Mouse (Mus musculus): Measurements from ENCODE around the gene Ankrd12.
"Not testable (repeated sequence)": the region's sequence is repeated elsewhere in the genome, so short reads cannot be mapped to it uniquely, and the experiment has no call there.

Ankrd12 gene

GRCm38 (mm10) chr17:66077437-66077850 lies 555 bp upstream of the Ankrd12 start:
- DNase-seq = no peak

- DNase-seq = peak; percentile 44
These were observed 538 bp downstream of the Ankrd12 start for GRCm38 (mm10) chr17:66076174-66076927.

DNA sequence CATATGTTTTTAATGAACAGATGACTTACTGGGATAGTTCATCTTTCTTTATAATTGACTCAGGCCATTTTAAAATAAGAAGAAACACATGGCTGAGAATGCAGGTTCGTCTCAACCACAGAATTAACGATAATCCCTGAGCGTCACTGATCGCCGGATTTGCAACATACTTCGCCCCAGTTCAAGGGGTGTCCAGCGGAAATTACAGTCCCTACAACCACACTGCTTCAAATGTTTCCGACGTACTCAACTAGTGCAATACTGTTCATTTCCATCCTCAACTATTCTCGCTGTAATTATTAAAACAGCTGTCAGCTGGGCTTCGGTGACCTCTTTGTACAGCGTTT lies 1.1 kb downstream of the Ankrd12 start:
- peak; percentile 31 for DNase-seq

GRCm38 (mm10) chr17:66073971-66074370 lies 2.9 kb downstream of the Ankrd12 start:
- DNase-seq = no peak

- DNase-seq = not testable (repeated sequence)
These were observed 7.9 kb downstream of the Ankrd12 start for GRCm38 (mm10) chr17:66069036-66069435.

GRCm38 (mm10) chr17:66065115-66065514 lies 11.8 kb downstream of the Ankrd12 start:
- no peak for DNase-seq

DNA sequence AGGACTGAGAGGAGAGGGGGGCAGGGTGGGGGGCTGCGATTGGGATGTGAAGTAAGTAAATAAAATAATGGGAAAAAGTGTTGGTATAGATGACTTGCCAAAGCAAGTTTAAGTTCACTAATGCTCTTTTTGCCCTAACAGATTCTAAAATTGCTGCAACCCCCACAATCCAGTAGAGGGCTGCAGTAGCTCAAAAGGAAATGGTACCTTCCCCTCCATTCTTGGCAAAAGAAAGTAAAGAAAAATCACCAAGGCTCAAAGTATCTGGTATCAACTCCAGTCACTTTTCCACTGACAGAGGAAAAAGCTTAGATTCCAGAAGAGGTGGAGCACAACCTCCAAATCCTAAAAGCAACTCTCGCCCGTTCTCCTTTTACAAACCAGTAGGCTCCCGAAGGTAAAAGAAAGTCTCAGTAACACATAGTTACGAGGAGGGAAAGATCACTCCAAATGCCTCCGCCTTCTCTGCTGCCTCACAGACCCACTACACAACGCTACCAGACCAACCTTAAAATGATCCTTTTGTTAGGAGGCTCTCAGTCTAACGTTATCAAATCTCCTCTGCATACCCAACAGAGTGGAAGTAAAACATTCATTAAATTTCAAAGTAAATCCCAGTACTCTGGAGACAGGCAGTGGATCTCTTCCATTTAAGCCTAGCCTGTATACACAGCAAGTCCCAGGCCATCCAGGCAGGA lies 15.5 kb downstream of the Ankrd12 start:
- DNase-seq = peak; percentile 14

GRCm38 (mm10) chr17:66058160-66058559 lies 18.7 kb downstream of the Ankrd12 start:
- DNase-seq = no peak

DNA sequence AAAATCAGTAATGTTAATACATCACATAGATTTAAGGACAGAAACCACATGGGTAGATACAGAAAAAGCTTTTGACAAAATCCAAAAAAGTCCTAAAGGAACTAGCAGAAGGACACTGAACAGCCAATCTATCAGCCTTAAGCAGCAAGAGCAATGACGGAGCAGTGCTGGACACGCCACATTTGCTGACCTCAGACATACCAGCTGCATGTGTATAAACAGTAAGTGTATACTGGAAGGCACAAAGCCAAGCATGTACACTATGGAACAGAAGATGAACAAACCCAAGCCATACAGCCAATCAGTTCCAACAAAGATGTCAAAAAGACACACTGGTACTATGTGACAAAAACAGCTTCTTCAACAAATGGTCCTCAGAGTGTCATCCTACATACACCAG lies 19.7 kb downstream of the Ankrd12 start:
- DNase-seq = no peak

DNA sequence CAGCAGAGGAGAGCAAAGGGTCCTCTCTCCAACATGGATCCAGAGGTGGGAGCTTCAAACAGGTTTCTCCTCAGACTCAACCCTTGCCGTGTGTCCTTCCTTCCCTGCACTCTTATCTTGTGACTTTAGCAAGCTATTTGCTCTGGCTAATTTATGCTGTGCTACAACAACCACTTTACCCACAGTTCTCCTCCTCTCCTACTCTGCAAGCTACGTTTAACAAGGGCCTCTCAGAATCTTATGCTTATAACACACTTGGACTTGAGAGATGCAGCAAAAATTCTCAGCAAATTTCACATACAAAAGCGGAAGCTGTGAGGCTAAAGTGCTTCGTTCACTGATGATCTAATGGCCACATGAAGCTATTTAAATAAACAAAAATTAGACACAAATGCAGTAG lies 23.5 kb downstream of the Ankrd12 start:
- DNase-seq = peak; percentile 12

DNA sequence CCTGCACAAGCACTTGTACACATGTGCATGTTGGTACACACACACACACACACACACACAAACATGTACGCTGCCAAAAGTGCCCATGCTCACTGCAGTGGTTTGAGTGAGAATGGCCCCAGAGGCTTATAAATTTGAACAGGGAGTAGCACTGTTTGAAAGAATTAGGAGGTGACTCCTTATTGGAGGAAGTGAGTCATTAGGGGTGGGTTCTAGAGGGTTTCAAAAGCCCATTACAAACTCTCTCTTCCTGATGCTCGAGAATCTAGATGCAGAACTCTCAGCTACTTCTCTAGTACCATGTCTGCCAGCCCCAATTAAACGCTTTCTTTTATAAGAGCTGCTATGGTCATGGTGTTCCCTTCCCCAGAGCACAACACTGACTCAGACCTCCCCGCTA lies 28.1 kb downstream of the Ankrd12 start:
- DNase-seq = no peak

GRCm38 (mm10) chr17:66048199-66048598 lies 28.7 kb downstream of the Ankrd12 start:
- no peak for DNase-seq

GRCm38 (mm10) chr17:66043679-66044078 lies 33.2 kb downstream of the Ankrd12 start:
- not testable (repeated sequence) for DNase-seq

GRCm38 (mm10) chr17:66041020-66041419 lies 35.9 kb downstream of the Ankrd12 start:
- DNase-seq = peak; percentile 7

GRCm38 (mm10) chr17:66033239-66033638 lies 43.6 kb downstream of the Ankrd12 start:
- no peak for DNase-seq

- DNase-seq = no peak
These were observed 44.9 kb downstream of the Ankrd12 start for GRCm38 (mm10) chr17:66031991-66032390.

DNA sequence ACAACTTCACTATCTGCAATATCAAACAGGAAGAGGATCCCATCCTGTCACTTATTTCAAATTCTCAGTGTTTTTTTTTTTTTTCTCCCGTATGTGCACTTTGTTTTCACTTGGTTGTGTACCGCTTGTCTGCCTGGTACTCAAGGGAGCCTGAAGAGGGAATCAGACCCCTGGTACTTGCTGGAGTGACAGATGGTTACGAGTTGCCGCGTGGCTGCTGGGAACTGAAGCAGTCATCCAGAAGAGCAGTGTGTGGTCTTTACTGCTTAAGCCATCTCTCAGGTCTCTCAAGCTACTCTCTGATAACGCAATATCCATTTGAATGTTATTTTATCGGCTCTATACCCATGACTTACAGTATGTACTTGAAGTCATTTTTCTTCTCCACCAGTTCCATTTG lies 52.7 kb downstream of the Ankrd12 start:
- no peak for DNase-seq

DNA sequence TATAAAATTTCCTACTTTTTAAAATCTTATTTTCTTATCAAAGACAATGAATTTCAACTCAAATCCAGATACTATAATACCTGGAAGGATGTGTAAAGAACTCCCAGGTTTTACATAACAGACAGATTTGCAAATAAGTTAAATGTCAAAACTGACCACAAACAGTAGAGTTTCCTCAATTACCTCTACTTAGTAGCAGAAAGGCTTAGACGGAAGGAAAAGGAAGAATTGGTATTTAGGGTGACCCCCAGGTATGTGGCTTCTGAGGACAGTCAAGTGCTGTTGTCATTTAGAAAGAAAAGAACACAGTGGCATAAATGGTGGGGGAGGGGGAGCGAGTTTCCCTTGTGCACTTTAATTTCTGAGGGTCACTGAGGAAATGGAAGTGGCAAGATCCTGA lies 65.1 kb downstream of the Ankrd12 start:
- DNase-seq = no peak

DNA sequence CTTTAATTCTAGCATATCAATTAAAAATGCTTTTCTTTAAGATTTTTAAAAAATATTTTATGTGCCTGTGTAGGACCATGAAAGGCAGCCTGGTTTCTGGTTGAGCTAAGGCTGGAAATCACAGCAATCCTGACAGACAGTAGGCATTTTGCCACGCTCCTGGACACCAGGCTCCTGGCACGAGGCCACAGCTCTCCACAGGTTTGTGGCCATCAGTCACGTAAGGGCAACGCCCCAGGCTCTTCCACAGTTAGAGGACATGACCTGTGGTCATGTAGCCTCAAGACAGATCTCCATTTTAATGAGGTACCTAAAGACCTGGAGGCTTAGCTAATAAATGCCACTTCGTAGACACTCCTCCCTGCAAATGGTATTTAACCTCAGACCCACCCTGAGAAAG lies 69.0 kb downstream of the Ankrd12 start:
- no peak for DNase-seq

- no peak for DNase-seq
These were observed 69.4 kb downstream of the Ankrd12 start for GRCm38 (mm10) chr17:66007473-66007872.

DNA sequence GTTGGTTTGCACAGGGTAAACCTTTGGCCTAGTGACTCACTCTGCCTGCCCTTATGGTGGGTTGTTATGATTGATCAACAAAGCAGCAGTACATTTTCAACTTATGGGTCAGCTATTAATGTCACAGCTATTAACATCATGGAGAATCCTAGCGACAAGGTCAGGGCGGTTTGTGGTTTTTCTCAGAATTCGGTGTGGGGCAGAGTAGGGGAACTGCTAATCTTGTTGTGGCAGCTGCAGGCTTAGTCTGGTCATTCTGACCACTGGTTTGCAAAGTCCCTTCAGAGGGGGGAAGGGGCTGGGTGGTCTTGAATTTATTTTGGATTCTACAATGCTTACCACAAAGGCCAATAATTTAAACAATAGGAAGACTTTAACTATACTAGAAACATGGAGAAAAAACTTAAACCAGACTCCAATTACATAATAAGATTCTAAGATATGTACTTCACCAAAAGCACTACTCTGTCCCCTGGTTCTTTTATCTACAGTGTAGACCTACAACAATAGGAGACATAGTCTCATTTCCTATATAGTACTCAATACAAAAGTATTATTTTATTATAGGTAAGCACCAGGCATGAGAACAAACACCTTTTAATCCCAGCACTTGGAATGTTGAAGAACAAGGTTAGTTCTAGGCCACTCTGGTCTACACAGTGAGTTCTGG lies 88.6 kb downstream of the Ankrd12 start:
- no peak for DNase-seq

DNA sequence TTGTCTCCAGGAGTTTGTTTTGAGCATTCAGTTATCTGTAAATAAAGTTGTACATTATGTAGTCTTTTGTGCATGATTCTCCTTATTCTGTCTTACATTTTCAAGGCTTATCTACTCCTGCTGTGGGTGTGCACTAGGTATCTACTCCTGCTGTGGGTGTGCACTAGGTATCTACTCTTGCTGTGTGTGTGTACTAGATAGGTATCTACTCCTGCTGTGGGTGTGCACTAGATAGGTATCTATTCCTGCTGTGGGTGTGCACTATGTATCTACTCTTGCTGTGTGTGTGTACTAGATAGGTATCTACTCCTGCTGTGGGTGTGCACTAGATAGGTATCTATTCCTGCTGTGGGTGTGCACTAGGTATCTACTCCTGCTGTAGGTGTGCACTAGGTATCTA lies 100.2 kb downstream of the Ankrd12 start:
- not testable (repeated sequence) for DNase-seq

DNA sequence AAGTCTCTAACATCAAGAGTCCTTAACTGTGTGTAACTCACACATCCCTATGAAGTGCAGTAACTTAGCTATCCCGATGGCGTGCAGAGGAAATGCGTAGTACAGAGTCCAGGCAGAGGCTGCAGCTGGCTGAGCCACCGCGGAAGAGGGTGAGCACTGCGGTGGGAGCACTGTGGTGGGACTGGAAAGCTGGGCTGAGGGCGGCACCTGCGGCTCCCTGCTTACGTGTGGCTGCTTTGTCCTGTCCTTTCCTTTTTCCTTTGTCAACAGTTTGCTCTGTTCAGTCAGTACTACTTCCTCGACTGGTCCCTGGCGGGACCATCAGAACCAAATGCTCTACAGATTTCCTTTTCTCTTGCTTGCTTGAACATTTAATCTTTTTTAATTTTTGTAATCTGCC lies 109.1 kb downstream of the Ankrd12 start:
- DNase-seq = no peak

DNA sequence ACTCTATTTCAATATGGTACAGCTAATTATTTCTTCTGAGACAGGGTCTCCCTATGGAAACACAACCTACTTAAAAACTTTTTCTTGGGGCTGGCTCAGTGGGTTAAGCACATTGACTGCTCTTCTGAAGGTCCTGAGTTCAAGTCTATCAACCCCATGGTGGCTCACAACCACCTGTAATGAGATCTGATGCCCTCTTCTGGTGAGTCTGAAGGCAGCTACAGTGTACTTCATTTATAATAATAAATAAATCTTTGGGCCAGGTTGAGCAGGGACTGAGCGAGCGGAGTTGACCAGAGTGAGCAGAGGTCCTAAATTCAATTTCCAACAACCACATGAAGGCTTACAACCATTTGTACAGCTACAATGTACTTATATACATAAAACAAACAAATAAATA lies 114.6 kb downstream of the Ankrd12 start:
- no peak for DNase-seq

All from lung, postnatal 36 days (tissue).